Comparison of ENCODE assay signal across 24 mouse cellular contexts in the genomic region with DNA sequence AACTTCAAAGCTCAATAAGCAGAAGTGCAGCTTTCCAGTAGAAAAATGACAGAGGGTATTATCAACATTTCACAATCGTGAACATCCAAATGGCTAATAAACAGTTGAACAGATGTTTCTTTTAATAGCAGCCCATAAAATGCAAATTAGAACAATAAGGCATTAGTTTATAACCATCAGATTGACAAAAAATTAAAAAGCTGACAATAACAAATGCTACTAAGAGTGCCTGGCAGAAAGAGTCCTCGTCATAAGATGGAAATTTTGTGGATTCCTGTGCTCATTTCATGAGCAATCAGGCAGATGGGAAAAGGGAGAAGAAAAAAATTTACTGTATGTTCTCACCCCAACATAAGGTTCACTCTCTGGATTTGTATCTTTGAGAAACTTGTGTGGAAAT.
DNase-seq lines count a peak whose midpoint lies in the region; ATAC-seq and TF ChIP-seq lines count a peak whose summit lies in the region.
"Had no signal": no experiment of that assay in that cellular context is flagged by ENCODE, and none has a peak within 500 bp of the region (broad histone marks: within the 10 kb centered on the region; RNA-seq: fewer than 3 reads in every experiment).

No protein-coding gene starts in this region.

- H3K27me3 ChIP-seq in forebrain, embryonic 13.5 days = no peaks in the 10 kb centered on the region
- H3K27me3 ChIP-seq in forebrain, embryonic 12.5 days = no peaks in the 10 kb centered on the region
- no peaks in the 10 kb centered on the region for H3K27me3 ChIP-seq in neural tube, embryonic 13.5 days
- no peaks in the 10 kb centered on the region for H3K27me3 ChIP-seq in neural tube, embryonic 15.5 days (replicated peaks)
- H3K27me3 ChIP-seq in intestine, embryonic 15.5 days (replicated peaks) = no peaks in the 10 kb centered on the region
- H3K27me3 ChIP-seq: embryonic facial prominence, embryonic 13.5 days; heart, embryonic 15.5 days; hindbrain, embryonic 13.5 days had no signal

- 56% methylated on average over 2 of the region's 2 CpGs for WGBS in forebrain, embryonic 13.5 days
- WGBS in forebrain, embryonic 12.5 days = 72% methylated on average over 2 of the region's 2 CpGs
- 31% methylated on average over 2 of the region's 2 CpGs for WGBS in neural tube, embryonic 13.5 days
- WGBS in neural tube, embryonic 15.5 days = 23% methylated on average over 2 of the region's 2 CpGs
- WGBS in intestine, embryonic 15.5 days = 50% methylated on average over 2 of the region's 2 CpGs

- TF ChIP-seq CTCF in layer of hippocampus, adult 2 months (conservative IDR thresholded peaks at IDR 0.05) = no peak

- no peak overlapping the region for H3K4me2 ChIP-seq in forebrain, embryonic 13.5 days
- H3K4me2 ChIP-seq in forebrain, embryonic 12.5 days = no peak overlapping the region
- H3K4me2 ChIP-seq in neural tube, embryonic 13.5 days = no peak overlapping the region
- no peak overlapping the region for H3K4me2 ChIP-seq in neural tube, embryonic 15.5 days
- H3K4me2 ChIP-seq in intestine, embryonic 15.5 days (replicated peaks) = no peak overlapping the region
- H3K4me2 ChIP-seq: embryonic facial prominence, embryonic 13.5 days; heart, embryonic 11.5 days; heart, embryonic 15.5 days; hindbrain, embryonic 13.5 days had no signal

- no peaks in the 10 kb centered on the region for H3K9me3 ChIP-seq in forebrain, embryonic 13.5 days (replicated peaks)
- H3K9me3 ChIP-seq in forebrain, embryonic 12.5 days = no peaks in the 10 kb centered on the region
- no peaks in the 10 kb centered on the region; the same call in 1 of the 2 replicates for H3K9me3 ChIP-seq in neural tube, embryonic 13.5 days
- H3K9me3 ChIP-seq in neural tube, embryonic 15.5 days (replicated peaks) = no peaks in the 10 kb centered on the region
- H3K9me3 ChIP-seq in intestine, embryonic 15.5 days = no peaks in the 10 kb centered on the region
- H3K9me3 ChIP-seq: embryonic facial prominence, embryonic 13.5 days; heart, embryonic 15.5 days; hindbrain, embryonic 13.5 days had no signal

- ATAC-seq in forebrain, embryonic 13.5 days = peak; percentile 41; the same call in 1 of the 2 replicates
- no peak for ATAC-seq in forebrain, embryonic 12.5 days (ENCODE audit: low FRiP score)
- ATAC-seq in neural tube, embryonic 13.5 days (ENCODE audit: low read depth) = peak; percentile 50; the same call in 1 of the 2 replicates
- ATAC-seq in neural tube, embryonic 15.5 days (ENCODE audit: low FRiP score) = no peak
- no peak for ATAC-seq in intestine, embryonic 15.5 days
- ATAC-seq: CD4-positive, CD25-positive, alpha-beta regulatory T cell, adult 4 months; hindbrain, postnatal 0 days had no signal

- no peak overlapping the region for H3K4me3 ChIP-seq in forebrain, embryonic 13.5 days
- H3K4me3 ChIP-seq in forebrain, embryonic 12.5 days (replicated peaks) = no peak overlapping the region
- H3K4me3 ChIP-seq in layer of hippocampus, adult 2 months = no peak overlapping the region
- H3K4me3 ChIP-seq in neural tube, embryonic 13.5 days = no peak overlapping the region
- no peak overlapping the region for H3K4me3 ChIP-seq in neural tube, embryonic 15.5 days (replicated peaks)
- no peak overlapping the region for H3K4me3 ChIP-seq in intestine, embryonic 15.5 days (replicated peaks)
- H3K4me3 ChIP-seq: embryonic facial prominence, embryonic 13.5 days; heart, adult 2 months; heart, embryonic 15.5 days; hindbrain, embryonic 13.5 days had no signal

- no peak overlapping the region for H3K9ac ChIP-seq in forebrain, embryonic 13.5 days
- H3K9ac ChIP-seq in forebrain, embryonic 12.5 days = no peak overlapping the region
- H3K9ac ChIP-seq in neural tube, embryonic 13.5 days = no peak overlapping the region
- H3K9ac ChIP-seq in neural tube, embryonic 15.5 days (replicated peaks) = no peak overlapping the region
- H3K9ac ChIP-seq in intestine, embryonic 15.5 days = no peak overlapping the region
- H3K9ac ChIP-seq: embryonic facial prominence, embryonic 13.5 days; heart, embryonic 15.5 days; hindbrain, embryonic 13.5 days had no signal

- no peak overlapping the region for H3K27ac ChIP-seq in forebrain, embryonic 13.5 days
- no peak overlapping the region for H3K27ac ChIP-seq in forebrain, embryonic 12.5 days
- peak overlapping the region; percentile 51; the same call in 1 of the 2 replicates for H3K27ac ChIP-seq in layer of hippocampus, adult 2 months
- no peak overlapping the region for H3K27ac ChIP-seq in neural tube, embryonic 13.5 days (replicated peaks)
- no peak overlapping the region for H3K27ac ChIP-seq in neural tube, embryonic 15.5 days (replicated peaks)
- H3K27ac ChIP-seq in intestine, embryonic 15.5 days = no peak overlapping the region
- H3K27ac ChIP-seq: embryonic facial prominence, embryonic 13.5 days; heart, adult 2 months; heart, embryonic 15.5 days; hindbrain, embryonic 13.5 days; hindbrain, postnatal 0 days had no signal

- DNase-seq in layer of hippocampus, adult 2 months (ENCODE audit: low spot score in 2 of 2) = peak; percentile 13 to 34
- no peak for DNase-seq in layer of hippocampus, postnatal 25 days (ENCODE audit: extremely low spot score in 1 of 2, low spot score in 1 of 2)
- DNase-seq in ovary, adult 18-20 months (ENCODE audit: low spot score) = no peak
- DNase-seq: adrenal gland, adult 8-10 months; adrenal gland, postnatal 36 days; B cell, adult 2 months; cerebellum, adult 18-20 months; cerebellum, adult 9-11 months; cerebellum, postnatal 36 days; gastrocnemius, postnatal 10 days; heart, adult 2 months; heart, postnatal 14 days had no signal

- H3K4me1 ChIP-seq in forebrain, embryonic 13.5 days = no peaks in the 10 kb centered on the region
- no peaks in the 10 kb centered on the region for H3K4me1 ChIP-seq in forebrain, embryonic 12.5 days
- no peaks in the 10 kb centered on the region for H3K4me1 ChIP-seq in neural tube, embryonic 13.5 days (replicated peaks)
- no peaks in the 10 kb centered on the region for H3K4me1 ChIP-seq in neural tube, embryonic 15.5 days
- no peaks in the 10 kb centered on the region for H3K4me1 ChIP-seq in intestine, embryonic 15.5 days (replicated peaks)
- H3K4me1 ChIP-seq: embryonic facial prominence, embryonic 13.5 days; heart, embryonic 15.5 days; hindbrain, embryonic 13.5 days had no signal

- H3K36me3 ChIP-seq in forebrain, embryonic 13.5 days (ENCODE audit: poor library complexity, severe bottlenecking) = no peaks in the 10 kb centered on the region
- no peaks in the 10 kb centered on the region for H3K36me3 ChIP-seq in forebrain, embryonic 12.5 days (replicated peaks)
- H3K36me3 ChIP-seq in neural tube, embryonic 13.5 days = no peaks in the 10 kb centered on the region
- H3K36me3 ChIP-seq in neural tube, embryonic 15.5 days = no peaks in the 10 kb centered on the region
- H3K36me3 ChIP-seq in intestine, embryonic 15.5 days = no peaks in the 10 kb centered on the region
- H3K36me3 ChIP-seq: embryonic facial prominence, embryonic 13.5 days; G1E; heart, embryonic 15.5 days; hindbrain, embryonic 13.5 days had no signal

Comparison
In these comparisons a context has a peak if more than half of its experiments do, and no peak if none do; other contexts are left out.
1. ATAC-seq: peak in forebrain, embryonic 13.5 days (single experiment) and neural tube, embryonic 13.5 days (single experiment); none in forebrain, embryonic 12.5 days (single experiment), neural tube, embryonic 15.5 days (single experiment) and intestine, embryonic 15.5 days (single experiment).
2. DNase-seq: peak in layer of hippocampus, adult 2 months (2 of 2); none in layer of hippocampus, postnatal 25 days (0 of 2) and ovary, adult 18-20 months (single experiment).